Mouse (Mus musculus) E14TG2a.4 (cell line): ENCODE measurements at regions not wholly inside any gene's neighbourhood (a gene's known extent, or its start where the extent isn't known, plus 50 kb on each side); places are given as distances from the start of the nearest gene placed in this dataset.

Source experiments
- CTCF ChIP-seq: conservative IDR thresholded peaks from 2 replicates; pipeline ENCODE4 v1.5.1; 2014; ENCODE audit warnings: low read length
- POU5F1 ChIP-seq: IDR thresholded peaks from 2 replicates; pipeline ENCODE4 v1.6.1; 2014; ENCODE audit warnings: low read length, borderline replicate concordance

DNA sequence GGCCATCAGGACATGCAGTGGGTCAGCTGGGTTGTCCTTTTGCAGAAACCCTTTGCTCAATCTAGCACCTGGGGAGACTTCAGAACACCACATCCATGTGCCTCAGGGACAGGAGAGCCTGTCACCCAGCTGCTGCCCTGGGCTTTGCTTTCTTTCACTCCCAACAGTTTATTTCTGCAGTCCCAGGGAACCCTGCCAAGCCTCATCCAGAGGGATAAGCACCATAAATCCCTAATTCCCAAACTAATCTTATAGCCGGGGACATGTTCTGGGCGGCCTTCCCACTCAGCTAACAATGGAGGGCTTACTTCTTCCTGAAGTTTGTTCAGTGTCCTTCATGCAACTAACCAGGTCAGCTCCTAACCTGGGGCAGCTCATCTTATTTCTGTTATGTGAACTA, 325.0 kb upstream of the Gm5148 start:
- TF ChIP-seq CTCF (no peak), POU5F1 (no peak)
